Mouse (Mus musculus) gastrocnemius, postnatal 36 days (tissue): ENCODE data around the gene Plxna2. TPM values are rescaled to one million over a fixed set of nuclear protein-coding genes. Genes with fewer than 3 reads are reported as not detected.
A peak's percentile ranks its signal among the peaks of the same experiment; 100 is the strongest.

ENCODE experiments used
- DNase-seq, 2 experiments: peaks; one replicate each; pipeline ENCODE4 v3.0.0; 2022
- intact Hi-C: fragments of 180-260 bp; cut with DNase I; formaldehyde crosslinking; loops from one replicate; pipeline ENCODE4 v1.15.1; 2025
- total RNA-seq, 2 experiments: library from RNA; stranded (reverse); gene quantifications; 2 replicates each; pipeline ENCODE4 v1.2.3; 2021

Plxna2 gene
- total RNA-seq, 2 experiments from 2014 or later = 6.6 to 8.5 TPM

GRCm38 (mm10) chr1:194620245-194620991 lies 2.4 kb downstream of the Plxna2 start:
- intact Hi-C loops = loop anchor here (10.0 kb wide), 1 partner anchor 334 kb away; no protein-coding TSS in a partner anchor

GRCm38 (mm10) chr1:194622174-194622573 lies 4.2 kb downstream of the Plxna2 start:
- no peak for DNase-seq
- intact Hi-C loops = loop anchor here (10.0 kb wide), 1 partner anchor 333 kb away; no protein-coding TSS in a partner anchor

More at GRCm38 (mm10) chr1:194620245-194620991, 2.4 kb downstream of the Plxna2 start:
- peak; percentile 55 to 66 for DNase-seq

- intact Hi-C loops = loop anchor here (10.0 kb wide), 1 partner anchor 332 kb away; no protein-coding TSS in a partner anchor
- no peak for DNase-seq
Observed at GRCm38 (mm10) chr1:194622677-194623076, 4.7 kb downstream of the Plxna2 start.

GRCm38 (mm10) chr1:194623641-194624040 lies 5.6 kb downstream of the Plxna2 start:
- DNase-seq = no peak
- intact Hi-C loops = loop anchor here (10.0 kb wide), 1 partner anchor 331 kb away; no protein-coding TSS in a partner anchor

GRCm38 (mm10) chr1:194624411-194624810 lies 6.4 kb downstream of the Plxna2 start:
- intact Hi-C loops = loop anchor here (10.0 kb wide), 1 partner anchor 330 kb away; no protein-coding TSS in a partner anchor
- DNase-seq = no peak

GRCm38 (mm10) chr1:194624973-194625372 lies 7.0 kb downstream of the Plxna2 start:
- no peak for DNase-seq
- intact Hi-C loops = loop anchor here (10.0 kb wide), 1 partner anchor 330 kb away; no protein-coding TSS in a partner anchor

- intact Hi-C loops = loop anchor here (10.0 kb wide), 1 partner anchor 329 kb away; no protein-coding TSS in a partner anchor
- no peak for DNase-seq
Observed at GRCm38 (mm10) chr1:194626109-194626508, 8.1 kb downstream of the Plxna2 start.

- intact Hi-C loops = loop anchor here (10.0 kb wide), 1 partner anchor 328 kb away; no protein-coding TSS in a partner anchor
- DNase-seq = no peak
Observed at GRCm38 (mm10) chr1:194627286-194627685, 9.3 kb downstream of the Plxna2 start.

- intact Hi-C loops = loop anchor here (10.0 kb wide), 1 partner anchor 326 kb away; no protein-coding TSS in a partner anchor
Observed at GRCm38 (mm10) chr1:194629135-194629689, 11.2 kb downstream of the Plxna2 start.

GRCm38 (mm10) chr1:194630498-194631056 lies 12.6 kb downstream of the Plxna2 start:
- DNase-seq = no peak
- intact Hi-C loops = no loop called here

More at GRCm38 (mm10) chr1:194629135-194629689, 11.2 kb downstream of the Plxna2 start:
- no peak for DNase-seq

- intact Hi-C loops = no loop called here
- DNase-seq = no peak
Observed at GRCm38 (mm10) chr1:194631574-194631973, 13.6 kb downstream of the Plxna2 start.

GRCm38 (mm10) chr1:194632029-194632428 lies 14.0 kb downstream of the Plxna2 start:
- no peak for DNase-seq
- intact Hi-C loops = no loop called here

- no peak for DNase-seq
- intact Hi-C loops = no loop called here
Observed at GRCm38 (mm10) chr1:194635411-194635810, 17.4 kb downstream of the Plxna2 start.

- intact Hi-C loops = no loop called here
- no peak for DNase-seq
Observed at GRCm38 (mm10) chr1:194635942-194636341, 17.9 kb downstream of the Plxna2 start.

- intact Hi-C loops = no loop called here
- DNase-seq = no peak
Observed at GRCm38 (mm10) chr1:194637391-194638304, 19.6 kb downstream of the Plxna2 start.

GRCm38 (mm10) chr1:194641601-194642301 lies 23.7 kb downstream of the Plxna2 start:
- no peak for DNase-seq
- intact Hi-C loops = no loop called here

- intact Hi-C loops = no loop called here
- no peak for DNase-seq
Observed at GRCm38 (mm10) chr1:194642302-194642787, 24.3 kb downstream of the Plxna2 start.

GRCm38 (mm10) chr1:194643930-194644329 lies 25.9 kb downstream of the Plxna2 start:
- intact Hi-C loops = no loop called here
- DNase-seq = no peak

GRCm38 (mm10) chr1:194645898-194646297 lies 27.9 kb downstream of the Plxna2 start:
- DNase-seq = no peak

More at GRCm38 (mm10) chr1:194645898-194646297, 27.9 kb downstream of the Plxna2 start:
- intact Hi-C loops = no loop called here
